Mouse (Mus musculus) liver, embryonic 11.5 days (tissue): ENCODE measurements around the gene Mpzl1. TPM values are rescaled to one million over a fixed set of nuclear protein-coding genes. Genes with fewer than 3 reads are reported as not detected.

Source experiments
- ATAC-seq: fragments of 200-750 bp; cut with Nextera tagmentation; replicated peaks from 2 replicates; pipeline ENCODE4 v1.8.0; 2017; ENCODE audit warnings: moderate number of reproducible peaks, mild to moderate bottlenecking, moderate TSS enrichment, moderate library complexity; ENCODE audit not compliant: low FRiP score
- DNase-seq: peaks from one replicate; pipeline ENCODE4 v3.0.0-alpha.2; 2017; ENCODE audit warnings: low spot score
- H3K27ac ChIP-seq: fragments of 300-500 bp; sonication (generic); 2 replicates; pipeline ENCODE4 v1.5.1; 2014; ENCODE audit warnings: mild to moderate bottlenecking, low read depth, low read length, control low read depth
- H3K27me3 ChIP-seq: fragments of 300-500 bp; sonication (generic); replicated peaks from 2 replicates; pipeline ENCODE4 v1.6.1; 2014; ENCODE audit warnings: low read length, mixed read lengths; ENCODE audit not compliant: control insufficient read depth, insufficient read depth
- H3K36me3 ChIP-seq: fragments of 300-500 bp; sonication (generic); 2 replicates; pipeline ENCODE4 v1.6.1; 2014; ENCODE audit warnings: mild to moderate bottlenecking, low read length, moderate library complexity, mixed read lengths; ENCODE audit not compliant: control insufficient read depth, insufficient read depth
- H3K4me1 ChIP-seq: fragments of 300-500 bp; sonication (generic); replicated peaks from 2 replicates; pipeline ENCODE4 v1.6.1; 2014; ENCODE audit warnings: low read length, mixed read lengths; ENCODE audit not compliant: control insufficient read depth, insufficient read depth
- H3K4me2 ChIP-seq: fragments of 300-500 bp; sonication (generic); 2 replicates; pipeline ENCODE4 v1.6.1; 2014; ENCODE audit warnings: mild to moderate bottlenecking, control low read depth, moderate library complexity
- H3K4me3 ChIP-seq: fragments of 300-500 bp; sonication (generic); 2 replicates; pipeline ENCODE4 v1.5.1; 2014; ENCODE audit warnings: low read depth, low read length, control low read depth
- H3K9ac ChIP-seq: fragments of 300-500 bp; sonication (generic); 2 replicates; pipeline ENCODE4 v1.6.1; 2014; ENCODE audit warnings: low read depth, low read length, control low read depth
- H3K9me3 ChIP-seq: fragments of 300-500 bp; sonication (generic); 2 replicates; pipeline ENCODE4 v1.6.1; 2016; ENCODE audit warnings: low read length, inconsistent platforms, mixed read lengths; ENCODE audit not compliant: control insufficient read depth
- WGBS: fragments of 180-500 bp; shearing (Covaris S2); extraction: QIAGEN DNeasy Blood & Tissue Kit; methylation state at CpG from one replicate; pipeline ENCODE4 v1.1.7; 2014; 5-methylcytosine and 5-hydroxymethylcytosine counted together
- polyA plus RNA-seq: library from polyadenylated mRNA; unstranded; fragments of >200 nt; fragmentation: Nextera tagmentation; extraction: Ambion mirVana; gene quantifications from 2 replicates; pipeline ENCODE4 v1.2.1, GENCODE M21; 2014

The Mpzl1 gene
- polyA plus RNA-seq, 1 experiment from 2014 or later = 85.7 TPM

DNA sequence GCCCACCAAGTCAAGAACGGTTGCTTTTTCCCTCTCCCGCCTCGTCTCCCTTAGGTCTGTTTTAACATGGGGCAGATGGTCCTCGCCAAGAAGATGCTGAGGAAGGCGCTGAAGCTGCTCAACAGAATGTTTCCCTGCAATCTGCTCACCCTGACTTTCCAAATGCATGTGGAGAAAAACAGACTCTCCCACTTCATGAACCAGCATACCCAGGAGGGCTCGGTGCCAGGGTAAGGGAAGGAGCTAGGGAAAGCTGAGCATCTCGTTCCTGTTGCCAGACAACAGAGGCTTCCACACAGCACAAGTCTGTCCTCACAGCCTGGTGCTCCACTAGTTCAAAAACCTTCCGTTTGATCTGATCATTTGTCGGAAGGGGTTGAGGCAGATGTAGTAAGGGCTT is 75.3 kb downstream of the Mpzl1 start:
- Histone ChIP-seq H3K4me1 (no peaks in the 10 kb centered on the region), H3K27ac (no peak overlapping the region), H3K9me3 (no peaks in the 10 kb centered on the region), H3K4me2 (no peak overlapping the region), H3K27me3 (no peaks in the 10 kb centered on the region), H3K36me3 (no peaks in the 10 kb centered on the region), H3K4me3 (no peak overlapping the region), H3K9ac (no peak overlapping the region)
- DNase-seq (no peak), ATAC-seq (no peak)
- 81% methylated on average over 9 of the region's 9 CpGs for WGBS

DNA sequence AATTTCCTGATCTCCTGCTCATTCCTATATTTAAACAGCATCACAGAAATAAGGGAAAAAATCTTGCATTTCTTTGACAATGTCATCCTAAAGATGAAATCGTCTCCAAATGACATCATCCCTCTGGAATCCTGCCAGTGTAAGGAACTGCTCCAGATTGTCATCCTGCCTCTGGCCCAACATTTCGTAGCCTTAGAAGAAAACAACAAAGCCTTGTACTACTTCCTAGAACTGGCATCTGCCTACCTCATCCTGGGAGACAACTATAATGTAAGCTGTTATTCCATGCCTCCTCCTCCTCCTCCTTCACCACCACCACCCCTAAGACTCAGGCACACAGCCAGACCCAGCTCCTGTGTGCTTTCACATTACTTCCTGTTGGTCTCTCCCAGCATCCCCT is 77.6 kb downstream of the Mpzl1 start:
- no peak overlapping the region for H3K4me2 ChIP-seq
- H3K36me3 ChIP-seq = no peaks in the 10 kb centered on the region
- H3K27ac ChIP-seq = no peak overlapping the region
- H3K9me3 ChIP-seq = no peaks in the 10 kb centered on the region
- no peaks in the 10 kb centered on the region for H3K4me1 ChIP-seq
- H3K9ac ChIP-seq = no peak overlapping the region
- ATAC-seq (no peak), DNase-seq (no peak)
- no peaks in the 10 kb centered on the region for H3K27me3 ChIP-seq
- no peak overlapping the region for H3K4me3 ChIP-seq
- 46% methylated on average over 2 of the region's 2 CpGs for WGBS

Other genes starting within 250 kb of the Mpzl1 start
- 15.9 and 18.0 TPM in 2 replicates for gene Dcaf6, start 174.1 kb downstream of the Mpzl1 start, polyA plus RNA-seq
- gene Mpc2, start 173.9 kb downstream of the Mpzl1 start, polyA plus RNA-seq = 187 and 198 TPM in 2 replicates
- gene Adcy10, start 149.4 kb downstream of the Mpzl1 start, polyA plus RNA-seq = 0.04 and 0.23 TPM in 2 replicates
- 13.3 and 17.8 TPM in 2 replicates for gene Rcsd1, start 75.2 kb upstream of the Mpzl1 start, polyA plus RNA-seq
- gene Creg1, start 129.2 kb upstream of the Mpzl1 start, polyA plus RNA-seq = 237 and 244 TPM in 2 replicates
- gene Cd247, start 154.1 kb upstream of the Mpzl1 start, polyA plus RNA-seq = 0.77 TPM in 1 of 2 replicates, not detected in the other